Mouse (Mus musculus): ENCODE data around the gene Capzb. TPM values are rescaled to one million over a fixed set of nuclear protein-coding genes. Genes with fewer than 3 reads are reported as not detected.

The Capzb gene
- total and polyA plus RNA-seq, 2 experiments: 51.4 to 52.6 TPM

DNA sequence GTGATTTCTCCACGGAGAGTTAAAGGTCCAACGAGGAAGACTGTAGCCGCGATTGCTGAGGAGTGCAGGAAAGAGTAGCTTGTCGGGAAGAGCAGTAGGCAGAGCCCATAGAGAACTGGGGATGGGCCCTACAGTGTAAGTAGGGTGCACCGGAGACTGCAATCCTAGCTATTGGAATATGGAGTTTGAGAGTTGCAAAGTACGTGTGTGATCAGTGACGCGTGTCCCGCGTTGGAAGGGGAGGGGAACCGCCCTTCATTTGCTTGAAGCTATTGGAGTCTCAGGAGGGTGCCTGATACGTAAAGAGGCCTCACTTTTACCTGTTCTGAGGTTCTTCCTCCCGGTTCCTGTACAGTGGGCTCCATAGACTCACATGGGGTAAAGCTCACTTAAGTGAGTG lies 119.0 kb downstream of the Capzb start:
- Histone ChIP-seq H3K9ac (ENCODE audit: low read depth, low read length) (peak overlapping the region; percentile 91), H3K79me2 (ENCODE audit: control insufficient read depth, insufficient read depth, low read length) (peaks cover 12% of the 10 kb centered on the region; the same call in 1 of the 2 replicates), H3K27ac (replicated peaks; ENCODE audit: insufficient read depth, low read depth, low read length) (peak overlapping the region; percentile 83), H3K4me3 (ENCODE audit: insufficient read depth, low read depth, low read length) (peak overlapping the region; percentile 75), H3K36me3 (ENCODE audit: control insufficient read depth, insufficient read depth, low read length) (peaks cover 11% of the 10 kb centered on the region; the same call in 1 of the 2 replicates), H3K27me3 (ENCODE audit: control insufficient read depth, insufficient read depth, low read length) (no peaks in the 10 kb centered on the region), H3K4me1 (ENCODE audit: control insufficient read depth, insufficient read depth, low read length) (peaks cover 14% of the 10 kb centered on the region)
- TF ChIP-seq POLR2A (IDR thresholded peaks at IDR 0.05; ENCODE audit: extremely low read depth, insufficient read depth, low read length) (no peak), CTCF (IDR thresholded peaks at IDR 0.05; ENCODE audit: low read depth, low read length) (no peak)
- 12% methylated on average over 14 of the region's 14 CpGs for WGBS
- DNase-seq (ENCODE audit: extremely low read depth, low read depth, low spot score): peak; percentile 79

DNA sequence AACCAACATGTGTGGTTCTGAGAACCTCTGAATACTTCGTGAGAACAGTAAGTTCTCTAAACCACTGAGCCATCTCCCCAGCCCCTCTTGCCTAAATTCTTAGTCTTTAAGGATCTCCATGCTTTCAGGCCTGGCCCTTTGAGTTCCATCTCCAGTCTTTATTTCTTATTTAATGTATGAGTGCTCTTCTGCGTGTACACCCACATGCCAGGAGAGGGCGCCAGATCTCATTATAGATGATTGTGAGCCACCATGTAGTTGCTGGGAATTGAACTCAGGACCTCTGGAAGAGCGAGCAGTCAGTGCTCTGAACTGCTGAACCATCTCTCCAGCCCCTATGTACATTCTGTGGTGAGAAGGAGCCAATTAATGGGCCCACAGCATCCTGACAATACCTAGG lies 119.9 kb downstream of the Capzb start:
- H3K27ac ChIP-seq (replicated peaks; ENCODE audit: insufficient read depth, low read depth, low read length): no peak overlapping the region
- H3K36me3 ChIP-seq (ENCODE audit: control insufficient read depth, insufficient read depth, low read length): peaks cover 13% of the 10 kb centered on the region; the same call in 1 of the 2 replicates
- TF ChIP-seq CTCF (IDR thresholded peaks at IDR 0.05; ENCODE audit: low read depth, low read length) (peak; percentile 48; the same call in 1 of the 2 replicates), POLR2A (IDR thresholded peaks at IDR 0.05; ENCODE audit: extremely low read depth, insufficient read depth, low read length) (no peak)
- H3K79me2 ChIP-seq (ENCODE audit: control insufficient read depth, insufficient read depth, low read length): peaks cover 12% of the 10 kb centered on the region; the same call in 1 of the 2 replicates
- no peaks in the 10 kb centered on the region for H3K27me3 ChIP-seq (ENCODE audit: control insufficient read depth, insufficient read depth, low read length)
- no peak overlapping the region for H3K4me3 ChIP-seq (ENCODE audit: insufficient read depth, low read depth, low read length)
- 63% methylated on average over 4 of the region's 4 CpGs for WGBS
- DNase-seq (ENCODE audit: extremely low read depth, low read depth, low spot score): no peak
- H3K9ac ChIP-seq (ENCODE audit: low read depth, low read length): no peak overlapping the region
- peaks cover 14% of the 10 kb centered on the region for H3K4me1 ChIP-seq (ENCODE audit: control insufficient read depth, insufficient read depth, low read length)

DNA sequence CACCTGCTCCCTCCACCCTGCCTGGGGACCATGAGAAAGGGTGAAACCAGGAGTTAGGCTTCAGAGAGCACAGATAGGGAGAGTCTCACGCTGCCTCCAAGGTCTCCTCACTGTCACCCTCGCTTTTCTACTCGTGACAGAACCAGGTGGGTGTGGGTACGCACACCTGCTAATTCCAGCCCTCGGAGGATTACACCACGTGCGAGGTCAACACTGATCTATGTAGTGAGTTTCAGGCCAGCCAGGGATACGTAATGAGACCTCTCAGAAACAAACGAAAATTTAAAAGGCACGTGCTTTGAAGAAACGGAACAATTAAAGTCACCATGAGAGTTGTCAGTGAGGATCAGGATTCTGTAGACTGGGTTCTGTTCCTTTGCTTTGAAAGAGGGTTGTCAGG lies 125.8 kb downstream of the Capzb start:
- no peaks in the 10 kb centered on the region for H3K79me2 ChIP-seq (ENCODE audit: control insufficient read depth, insufficient read depth, low read length)
- no peaks in the 10 kb centered on the region for H3K27me3 ChIP-seq (ENCODE audit: control insufficient read depth, insufficient read depth, low read length)
- no peak overlapping the region for H3K27ac ChIP-seq (replicated peaks; ENCODE audit: insufficient read depth, low read depth, low read length)
- H3K4me3 ChIP-seq (ENCODE audit: insufficient read depth, low read depth, low read length): no peak overlapping the region
- no peak for TF ChIP-seq POLR2A (IDR thresholded peaks at IDR 0.05; ENCODE audit: extremely low read depth, insufficient read depth, low read length)
- no peak for TF ChIP-seq CTCF (IDR thresholded peaks at IDR 0.05; ENCODE audit: low read depth, low read length)
- no peaks in the 10 kb centered on the region for H3K4me1 ChIP-seq (ENCODE audit: control insufficient read depth, insufficient read depth, low read length)
- DNase-seq (ENCODE audit: extremely low read depth, low read depth, low spot score): no peak
- WGBS: 92% methylated on average over 11 of the region's 11 CpGs
- peaks cover 21% of the 10 kb centered on the region; the same call in 1 of the 2 replicates for H3K36me3 ChIP-seq (ENCODE audit: control insufficient read depth, insufficient read depth, low read length)
- no peak overlapping the region for H3K9ac ChIP-seq (ENCODE audit: low read depth, low read length)

DNA sequence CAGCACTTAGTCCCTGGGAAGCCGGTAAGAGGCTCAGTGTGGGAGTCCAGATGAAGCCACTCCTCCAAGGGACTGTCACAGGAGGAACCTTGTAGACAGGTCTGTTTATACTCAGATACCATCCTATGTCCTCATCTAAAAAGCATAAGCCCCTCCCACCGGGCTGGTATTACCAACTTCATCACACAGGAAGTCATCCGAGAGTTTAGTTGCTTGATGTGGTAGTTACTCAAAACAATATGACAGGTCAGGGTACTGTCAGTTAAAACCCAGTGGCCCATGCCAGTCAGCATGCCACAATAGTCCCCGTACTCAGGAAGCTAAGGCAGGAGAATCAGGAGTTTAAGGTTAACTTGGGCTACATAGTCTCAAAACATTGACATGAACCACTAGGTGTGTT lies 127.0 kb downstream of the Capzb start:
- H3K79me2 ChIP-seq (ENCODE audit: control insufficient read depth, insufficient read depth, low read length): no peaks in the 10 kb centered on the region
- 92% methylated on average over 4 of the region's 4 CpGs for WGBS
- no peak overlapping the region for H3K4me3 ChIP-seq (ENCODE audit: insufficient read depth, low read depth, low read length)
- peaks cover 21% of the 10 kb centered on the region; the same call in 1 of the 2 replicates for H3K36me3 ChIP-seq (ENCODE audit: control insufficient read depth, insufficient read depth, low read length)
- H3K27ac ChIP-seq (replicated peaks; ENCODE audit: insufficient read depth, low read depth, low read length): no peak overlapping the region
- no peak overlapping the region for H3K9ac ChIP-seq (ENCODE audit: low read depth, low read length)
- no peaks in the 10 kb centered on the region for H3K27me3 ChIP-seq (ENCODE audit: control insufficient read depth, insufficient read depth, low read length)
- TF ChIP-seq POLR2A (IDR thresholded peaks at IDR 0.05; ENCODE audit: extremely low read depth, insufficient read depth, low read length) (no peak), CTCF (IDR thresholded peaks at IDR 0.05; ENCODE audit: low read depth, low read length) (no peak)
- H3K4me1 ChIP-seq (ENCODE audit: control insufficient read depth, insufficient read depth, low read length): no peaks in the 10 kb centered on the region
- DNase-seq (ENCODE audit: extremely low read depth, low read depth, low spot score): no peak

DNA sequence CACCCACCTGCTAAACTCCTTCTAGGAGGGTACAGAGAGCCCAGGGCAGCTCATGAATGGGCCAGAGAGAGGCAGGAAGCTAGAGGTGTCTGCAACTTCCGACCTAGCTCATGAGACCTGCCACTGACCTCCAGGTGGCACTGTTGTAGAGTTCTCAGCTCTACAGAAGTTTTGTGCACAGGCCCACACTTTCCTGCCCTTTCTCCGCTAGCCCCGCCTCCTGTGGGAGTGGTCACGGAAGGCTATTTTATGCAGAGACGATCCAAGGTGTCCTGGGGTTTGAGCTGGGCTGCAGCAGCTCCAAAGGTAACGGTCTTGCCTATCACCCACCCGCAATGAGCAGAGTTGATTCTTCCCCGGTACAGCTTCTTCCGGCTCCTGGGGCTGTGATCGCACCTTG lies 137.9 kb downstream of the Capzb start:
- DNase-seq (ENCODE audit: extremely low read depth, low read depth, low spot score): peak; percentile 92
- Histone ChIP-seq H3K4me1 (ENCODE audit: control insufficient read depth, insufficient read depth, low read length) (peaks cover 7% of the 10 kb centered on the region), H3K4me3 (ENCODE audit: insufficient read depth, low read depth, low read length) (peak overlapping the region; percentile 16; the same call in 1 of the 2 replicates), H3K9ac (ENCODE audit: low read depth, low read length) (peak overlapping the region; percentile 59), H3K79me2 (ENCODE audit: control insufficient read depth, insufficient read depth, low read length) (no peaks in the 10 kb centered on the region), H3K27ac (replicated peaks; ENCODE audit: insufficient read depth, low read depth, low read length) (peak overlapping the region; percentile 73), H3K27me3 (ENCODE audit: control insufficient read depth, insufficient read depth, low read length) (no peaks in the 10 kb centered on the region), H3K36me3 (ENCODE audit: control insufficient read depth, insufficient read depth, low read length) (no peaks in the 10 kb centered on the region)
- WGBS: 7% methylated on average over 10 of the region's 10 CpGs
- TF ChIP-seq POLR2A (IDR thresholded peaks at IDR 0.05; ENCODE audit: extremely low read depth, insufficient read depth, low read length) (peak; percentile 93), CTCF (IDR thresholded peaks at IDR 0.05; ENCODE audit: low read depth, low read length) (peak; percentile 81)

DNA sequence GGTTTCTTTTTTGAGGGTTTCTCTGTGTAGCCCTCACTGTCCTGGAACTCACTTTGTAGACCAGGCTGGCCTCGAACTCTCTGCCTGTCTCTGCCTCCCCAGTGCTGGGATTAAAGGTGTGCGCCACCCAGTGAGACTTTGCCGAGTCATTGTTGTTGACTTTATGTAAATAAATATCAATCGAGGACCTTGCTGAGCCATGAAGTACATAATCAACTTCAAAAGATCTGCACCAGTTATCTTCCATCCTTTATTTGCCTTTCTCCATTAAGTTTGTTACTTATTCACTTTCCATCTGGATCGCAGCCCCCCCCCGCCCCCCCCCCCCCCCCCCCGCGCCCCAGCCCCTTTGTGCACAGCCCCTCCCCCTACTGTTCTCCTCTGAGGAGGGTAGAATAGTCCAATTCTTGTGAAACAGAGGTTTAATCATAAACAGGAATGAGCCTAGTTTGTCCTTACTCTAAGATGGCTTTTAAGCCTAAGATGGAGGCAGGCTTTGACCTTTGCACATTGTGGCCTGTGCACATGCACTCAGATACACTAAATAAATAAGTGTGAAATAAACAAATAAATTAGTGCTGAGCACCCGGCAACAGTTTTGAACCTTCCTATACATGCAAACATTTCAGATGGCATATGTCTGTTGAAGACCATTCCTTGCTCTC lies 142.1 kb downstream of the Capzb start:
- H3K9ac ChIP-seq (ENCODE audit: low read depth, low read length): peak overlapping the region; percentile 49; the same call in 1 of the 2 replicates
- H3K4me1 ChIP-seq (ENCODE audit: control insufficient read depth, insufficient read depth, low read length): peaks cover 5% of the 10 kb centered on the region
- H3K4me3 ChIP-seq (ENCODE audit: insufficient read depth, low read depth, low read length): no peak overlapping the region
- peak; percentile 98 for DNase-seq (ENCODE audit: extremely low read depth, low read depth, low spot score)
- H3K27me3 ChIP-seq (ENCODE audit: control insufficient read depth, insufficient read depth, low read length): no peaks in the 10 kb centered on the region
- H3K36me3 ChIP-seq (ENCODE audit: control insufficient read depth, insufficient read depth, low read length): no peaks in the 10 kb centered on the region
- peak overlapping the region; percentile 100 for H3K27ac ChIP-seq (replicated peaks; ENCODE audit: insufficient read depth, low read depth, low read length)
- no peaks in the 10 kb centered on the region for H3K79me2 ChIP-seq (ENCODE audit: control insufficient read depth, insufficient read depth, low read length)
- TF ChIP-seq POLR2A (IDR thresholded peaks at IDR 0.05; ENCODE audit: extremely low read depth, insufficient read depth, low read length) (no peak), CTCF (IDR thresholded peaks at IDR 0.05; ENCODE audit: low read depth, low read length) (no peak)
- 19% methylated on average over 7 of the region's 9 CpGs for WGBS
